Mouse (Mus musculus): ENCODE data around the gene Rai14.

Gene Rai14

GRCm38 (mm10) chr15:10648372-10649109, 65.9 kb downstream of the Rai14 start:
- peak; percentile 13 for DNase-seq (ENCODE audit: low spot score)

- no peak for DNase-seq (ENCODE audit: low spot score)
Observed at GRCm38 (mm10) chr15:10646297-10646696, 68.1 kb downstream of the Rai14 start.

GRCm38 (mm10) chr15:10645101-10645500, 69.3 kb downstream of the Rai14 start:
- DNase-seq (ENCODE audit: low spot score) = no peak

- DNase-seq (ENCODE audit: low spot score) = no peak
Observed at GRCm38 (mm10) chr15:10643819-10644218, 70.6 kb downstream of the Rai14 start.

DNA sequence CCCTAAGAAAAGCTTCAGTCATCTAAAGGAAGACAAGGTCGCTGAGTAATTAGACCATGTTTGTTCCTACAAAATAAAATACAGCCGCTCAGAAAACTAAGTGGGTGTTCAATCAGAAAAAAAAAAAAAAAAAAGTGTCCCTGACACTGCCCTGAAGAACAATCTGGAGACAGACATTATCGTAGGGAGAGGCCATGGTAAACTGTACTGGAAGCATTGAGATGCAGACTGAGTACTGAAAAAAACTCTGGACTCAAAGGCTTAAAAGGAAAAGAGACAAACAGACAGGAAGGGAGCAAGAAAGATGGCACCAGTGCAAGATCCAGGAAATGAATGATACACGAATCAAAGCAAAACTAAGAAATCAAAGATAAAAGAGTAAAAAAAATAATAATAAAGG, 71.2 kb downstream of the Rai14 start:
- DNase-seq (ENCODE audit: low spot score) = no peak

GRCm38 (mm10) chr15:10642419-10642818, 72.0 kb downstream of the Rai14 start:
- DNase-seq (ENCODE audit: low spot score) = no peak

DNA sequence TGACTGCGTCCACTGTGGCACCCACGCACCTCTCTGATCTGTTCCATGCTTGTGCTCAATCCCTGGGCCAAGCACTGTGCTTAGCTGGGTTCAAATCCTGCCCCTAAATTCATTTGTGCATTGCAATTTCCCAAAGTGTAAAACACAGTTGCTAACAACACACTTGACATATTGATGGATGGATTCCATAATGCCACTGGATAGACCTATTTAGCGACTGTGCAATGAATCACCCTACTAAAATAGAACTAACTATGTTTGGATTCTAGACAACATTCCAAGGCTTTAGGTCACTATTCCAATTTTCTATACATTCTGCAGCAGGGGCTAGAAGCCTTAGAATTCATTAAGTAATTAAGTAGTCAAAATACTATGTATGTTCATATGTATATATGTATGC, 73.7 kb downstream of the Rai14 start:
- no peak for DNase-seq (ENCODE audit: low spot score)

GRCm38 (mm10) chr15:10637251-10637793, 77.1 kb downstream of the Rai14 start:
- DNase-seq (ENCODE audit: low spot score) = no peak

DNA sequence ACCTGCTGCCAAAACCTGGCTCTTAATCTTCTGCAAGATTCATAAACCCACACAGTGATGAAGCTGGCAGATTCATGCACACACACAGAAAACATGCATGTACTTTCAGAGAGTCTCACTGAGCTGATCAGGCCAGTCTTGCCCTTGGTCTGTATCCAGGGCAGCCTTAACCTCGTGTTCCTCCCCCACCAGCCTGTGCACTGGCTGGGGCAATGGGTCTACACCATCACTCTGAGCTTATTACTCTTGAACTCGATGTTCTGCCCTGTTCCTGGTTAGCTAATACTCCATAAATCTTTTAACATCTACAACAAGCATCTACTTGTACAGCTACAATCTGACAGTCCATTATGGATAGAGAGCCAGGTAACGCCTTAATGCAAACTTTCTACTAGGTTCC, 77.6 kb downstream of the Rai14 start:
- DNase-seq (ENCODE audit: low spot score) = no peak

GRCm38 (mm10) chr15:10635121-10635520, 79.3 kb downstream of the Rai14 start:
- no peak for DNase-seq (ENCODE audit: low spot score)

DNA sequence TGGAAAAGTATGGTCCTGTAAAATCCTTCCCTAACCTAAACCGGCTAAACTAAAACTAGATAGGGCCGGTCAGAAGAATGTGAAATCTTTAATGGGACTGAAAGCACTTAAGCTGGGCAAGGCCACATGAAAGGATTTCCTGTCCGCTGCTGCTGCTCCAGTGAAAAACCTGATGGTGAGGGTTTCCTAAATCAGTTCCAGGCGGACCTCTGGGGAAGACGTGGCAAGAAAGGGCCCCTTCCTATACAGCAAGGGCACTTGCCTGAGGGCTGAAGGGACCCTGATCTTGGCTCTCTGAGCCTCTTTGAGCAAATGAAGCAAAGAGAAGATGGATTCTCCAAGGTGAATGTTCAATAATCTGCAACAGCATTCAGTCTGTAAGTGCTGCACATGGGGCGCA, 80.2 kb downstream of the Rai14 start:
- DNase-seq (ENCODE audit: low spot score) = no peak

DNA sequence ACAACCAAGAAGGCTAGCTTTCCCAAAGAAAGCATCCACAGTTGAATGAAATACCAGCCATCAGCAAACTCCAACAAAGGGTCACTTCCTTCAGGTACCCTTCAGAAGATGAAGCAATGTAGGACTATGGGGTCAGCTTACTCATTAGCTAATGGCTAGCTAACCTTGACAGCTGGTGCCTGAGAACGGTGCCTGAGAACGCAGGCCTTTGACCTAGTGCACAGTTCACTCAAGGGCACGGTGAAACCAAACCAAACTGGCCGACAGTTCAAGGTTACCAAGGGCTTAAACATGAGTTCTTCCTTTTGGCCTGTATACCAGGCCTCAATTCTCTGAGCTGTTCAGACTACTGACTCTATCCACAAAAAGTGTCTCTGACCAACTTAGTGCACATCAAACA, 81.0 kb downstream of the Rai14 start:
- no peak for DNase-seq (ENCODE audit: low spot score)

GRCm38 (mm10) chr15:10632581-10632980, 81.8 kb downstream of the Rai14 start:
- DNase-seq (ENCODE audit: low spot score) = no peak

DNA sequence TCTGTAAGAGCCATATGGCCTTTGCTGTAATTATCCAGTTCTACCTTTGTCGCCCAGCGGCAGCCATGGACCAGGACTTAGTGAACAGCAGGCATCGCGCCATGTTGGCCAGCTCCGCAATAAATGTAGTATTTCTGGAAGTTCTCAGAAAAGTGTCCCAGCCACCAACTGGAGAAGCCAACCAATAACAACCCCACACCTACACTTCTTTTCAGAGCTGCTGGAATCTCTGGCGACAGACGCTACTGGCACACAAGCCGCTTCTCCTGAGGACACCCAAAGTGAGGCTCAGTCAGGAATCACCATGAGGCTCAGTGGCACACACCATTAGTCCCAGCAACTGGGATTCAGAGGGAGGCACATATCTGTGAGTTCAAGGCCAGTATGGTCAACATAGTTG, 82.4 kb downstream of the Rai14 start:
- DNase-seq (ENCODE audit: low spot score) = no peak

- no peak for DNase-seq (ENCODE audit: low spot score)
Observed at GRCm38 (mm10) chr15:10631541-10631940, 82.9 kb downstream of the Rai14 start.

- no peak for DNase-seq (ENCODE audit: low spot score)
Observed at GRCm38 (mm10) chr15:10628980-10629346, 85.5 kb downstream of the Rai14 start.

GRCm38 (mm10) chr15:10628131-10628979, 86.1 kb downstream of the Rai14 start:
- no peak for DNase-seq (ENCODE audit: low spot score)

DNA sequence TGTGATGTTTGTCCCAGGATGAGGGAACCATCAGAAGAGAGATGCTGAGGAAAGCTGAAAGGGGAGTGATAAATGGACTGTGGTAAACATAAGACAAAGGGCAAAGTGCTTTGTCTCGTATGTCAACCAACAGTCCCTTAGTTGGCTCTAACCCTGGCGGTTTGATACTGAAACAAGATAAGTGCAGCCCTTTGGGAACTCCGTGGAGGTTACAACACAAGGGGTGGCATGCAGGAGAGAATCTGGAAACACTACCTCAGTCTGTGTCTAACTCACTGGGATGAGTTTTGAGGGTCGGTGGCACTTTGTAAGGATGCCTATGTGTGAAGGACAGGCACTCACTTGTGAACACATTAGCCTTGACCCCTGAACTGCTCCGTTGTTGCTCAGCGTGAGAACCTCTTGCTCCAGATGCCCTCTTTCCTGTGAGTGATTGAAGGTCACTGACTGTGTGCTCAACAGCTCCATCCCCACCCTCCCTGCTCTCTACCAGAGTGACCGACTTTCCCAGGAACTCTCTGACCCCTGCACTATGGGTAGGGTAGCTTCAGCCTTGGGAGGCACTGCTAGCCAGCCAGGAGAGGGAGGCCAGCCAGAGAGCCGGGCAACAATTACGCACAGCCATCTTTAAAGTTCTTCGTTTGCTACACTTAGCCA, 90.7 kb downstream of the Rai14 start:
- no peak for DNase-seq (ENCODE audit: low spot score)

DNA sequence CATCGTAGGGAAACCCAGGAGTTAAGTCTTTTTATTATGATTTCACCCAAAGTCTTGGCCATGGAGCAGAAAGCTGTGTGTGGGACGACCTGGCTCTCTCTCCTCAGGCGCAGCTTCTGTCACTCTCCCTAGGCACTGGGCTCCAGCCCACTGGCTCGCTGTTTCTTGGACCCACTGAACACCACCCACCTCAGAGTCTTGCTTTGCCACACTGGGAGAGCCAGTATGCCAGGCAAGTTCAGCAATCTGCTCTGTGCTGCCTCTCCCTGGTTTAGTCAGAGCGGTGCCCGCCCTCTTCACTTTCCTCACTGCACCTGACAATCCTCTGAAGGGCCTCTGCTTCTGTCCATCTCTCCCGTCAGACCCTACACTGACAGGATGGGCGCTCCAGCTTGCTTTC, 93.2 kb downstream of the Rai14 start:
- DNase-seq (ENCODE audit: low spot score) = no peak

GRCm38 (mm10) chr15:10619678-10620077, 94.7 kb downstream of the Rai14 start:
- no peak for DNase-seq (ENCODE audit: low spot score)

GRCm38 (mm10) chr15:10618276-10618675, 96.1 kb downstream of the Rai14 start:
- DNase-seq (ENCODE audit: low spot score) = no peak

- DNase-seq (ENCODE audit: low spot score) = no peak
Observed at GRCm38 (mm10) chr15:10616001-10616400, 98.4 kb downstream of the Rai14 start.

DNA sequence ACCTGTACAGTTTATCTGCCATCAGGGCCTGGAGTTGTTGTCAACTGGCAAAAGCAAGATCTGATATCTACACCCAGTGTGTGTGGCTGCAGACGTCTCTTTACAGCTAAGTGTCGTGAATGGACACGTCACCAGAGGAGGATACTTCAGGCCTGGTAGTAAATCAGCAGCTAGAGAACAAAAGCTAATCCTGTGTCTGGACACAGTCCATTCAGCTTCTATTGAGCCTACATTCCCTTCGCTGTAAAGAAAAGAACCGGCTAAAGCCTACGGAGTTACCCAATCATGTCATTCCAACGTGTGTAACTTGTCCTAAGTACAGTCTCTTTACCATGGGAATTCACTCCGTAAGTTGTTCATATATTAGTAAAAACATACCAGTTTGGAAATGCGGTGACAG, 103.4 kb downstream of the Rai14 start:
- no peak for DNase-seq (ENCODE audit: low spot score)
